Mouse (Mus musculus) gastrocnemius, adult 8-10 months (tissue): ENCODE results near the gene Zbtb44. TPM values are rescaled to one million over a fixed set of nuclear protein-coding genes. Genes with fewer than 3 reads are reported as not detected.
"Not testable (repeated sequence)": the region's sequence is repeated elsewhere in the genome, so short reads cannot be mapped to it uniquely, and the experiment has no call there.

Source experiments
- DNase-seq, 2 experiments: peaks; one replicate each; pipeline ENCODE4 v3.0.0; 2022; ENCODE audit warnings: low spot score in 2 of 2
- total RNA-seq, 4 experiments: library from RNA; stranded (reverse); gene quantifications; 2 replicates each; pipeline ENCODE4 v1.2.4; 2022

The Zbtb44 gene
- total RNA-seq, result 10 to 100 TPM; 69.6 to 95.4 (median 74.2) TPM

DNA sequence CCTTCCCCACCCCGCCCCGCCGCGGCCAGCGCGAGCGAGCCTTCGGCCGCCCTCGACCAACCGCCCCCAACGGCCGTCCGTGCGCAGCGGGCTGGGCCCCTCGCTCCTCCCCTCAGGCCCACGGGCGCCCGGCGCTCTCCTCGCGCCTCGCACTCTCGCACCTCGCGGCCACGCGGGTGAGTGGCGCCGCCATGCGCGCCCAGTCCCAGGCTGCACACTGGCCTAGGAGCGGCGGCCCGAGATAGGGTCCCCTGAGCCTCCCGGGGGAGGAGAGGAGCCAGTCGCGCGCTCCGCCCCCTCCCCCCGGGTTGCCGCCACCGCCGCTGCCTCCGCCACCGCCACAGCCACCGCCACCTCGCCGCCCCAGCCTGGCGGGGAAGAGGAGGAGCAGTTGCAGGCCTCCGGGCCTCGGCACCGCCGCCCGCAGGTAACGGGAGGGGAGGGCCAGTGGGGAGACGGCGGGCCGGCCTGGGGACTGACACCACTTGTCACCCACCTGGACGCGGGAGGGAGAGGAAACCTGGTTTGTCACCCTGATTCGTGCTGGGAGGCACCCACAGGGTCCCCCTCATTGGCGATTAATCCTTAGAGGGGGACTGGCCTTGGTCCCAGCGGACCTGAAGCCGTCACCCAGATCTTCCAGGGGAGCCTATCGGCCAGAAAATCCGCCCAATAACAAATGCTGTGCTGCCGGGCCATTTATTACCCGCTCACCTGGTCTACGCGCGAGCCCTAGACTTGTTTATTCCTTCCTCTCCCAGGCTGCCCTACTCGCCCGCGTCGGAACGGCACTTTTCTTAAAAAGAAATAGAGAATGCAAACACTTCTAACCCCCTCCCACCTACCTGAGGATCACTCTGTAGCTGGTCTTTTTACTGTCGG, at the start of gene Zbtb44:
Gene Zbtb44 (plus strand): TSS at position 113 of the 882 bp plus-strand sequence.
- peak; percentile 62 to 65 for DNase-seq

DNA sequence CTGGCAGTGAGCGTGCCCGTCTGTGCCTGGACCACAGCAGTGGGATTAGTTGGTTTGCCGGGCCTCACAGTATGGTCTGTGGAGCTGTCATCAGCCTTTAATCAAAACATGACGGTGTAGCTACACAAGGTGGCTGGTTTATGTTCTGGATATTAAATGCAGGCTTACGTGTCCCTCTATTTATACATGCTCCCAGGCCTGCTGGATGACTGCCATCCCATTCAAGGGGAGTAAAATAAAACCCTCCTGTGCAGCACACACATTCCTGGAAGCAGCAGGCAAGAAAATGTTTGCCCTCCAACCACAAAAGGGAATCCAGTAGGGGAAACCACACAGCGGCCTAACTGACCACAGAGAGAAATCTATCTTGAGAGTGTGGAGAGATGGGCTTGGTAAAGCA, 44.7 kb upstream of the Zbtb44 start:
- DNase-seq, result no peak

- DNase-seq, result no peak
Measured at GRCm38 (mm10) chr9:30993106-30993505, 37.3 kb upstream of the Zbtb44 start.

DNA sequence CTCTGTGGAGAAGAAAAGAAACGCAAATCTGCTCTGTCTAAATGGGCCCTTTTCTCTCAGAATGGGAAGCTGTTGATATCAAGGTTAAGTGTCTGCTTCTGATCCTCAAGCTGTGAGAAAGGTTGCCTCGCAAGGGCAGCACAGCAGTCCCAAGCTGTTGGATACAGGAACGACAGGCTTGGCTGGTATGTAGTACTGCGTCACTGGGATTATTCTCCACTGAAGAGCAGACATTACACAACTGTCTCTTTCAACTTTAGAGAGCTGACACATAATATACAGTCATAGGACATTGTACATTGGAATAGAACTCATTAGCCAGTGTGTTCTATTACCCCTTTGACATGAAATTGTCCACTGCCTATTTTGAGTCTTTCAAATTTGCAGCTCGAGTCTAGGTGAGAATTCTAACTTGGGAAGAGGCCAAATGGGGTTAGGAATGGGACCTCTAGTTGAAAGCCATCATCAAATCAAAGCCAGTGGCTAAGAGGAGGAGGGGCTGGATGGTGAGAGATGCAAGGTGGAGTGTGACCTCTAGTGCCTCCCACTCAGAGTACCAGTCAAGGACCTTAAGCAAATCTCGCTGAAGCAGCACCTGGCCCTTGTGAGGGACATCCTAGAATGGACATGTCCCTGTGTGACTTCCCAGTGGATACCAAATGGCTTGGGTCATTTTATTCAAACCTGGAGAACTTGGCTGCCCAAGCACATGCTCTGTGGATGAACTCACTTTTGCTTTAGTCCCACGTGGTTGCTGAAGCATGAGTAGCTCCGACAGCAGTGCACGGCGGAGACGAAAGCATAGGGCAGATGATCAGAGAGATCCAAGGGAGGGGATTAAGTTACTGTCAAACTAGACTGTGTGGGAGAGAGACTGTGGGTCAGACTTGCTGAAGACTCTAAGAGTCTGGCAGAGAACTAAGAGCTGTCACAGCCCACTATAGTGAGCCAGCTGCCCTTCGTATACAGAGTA, 33.6 kb upstream of the Zbtb44 start:
- peak; percentile 20 to 25 for DNase-seq

DNA sequence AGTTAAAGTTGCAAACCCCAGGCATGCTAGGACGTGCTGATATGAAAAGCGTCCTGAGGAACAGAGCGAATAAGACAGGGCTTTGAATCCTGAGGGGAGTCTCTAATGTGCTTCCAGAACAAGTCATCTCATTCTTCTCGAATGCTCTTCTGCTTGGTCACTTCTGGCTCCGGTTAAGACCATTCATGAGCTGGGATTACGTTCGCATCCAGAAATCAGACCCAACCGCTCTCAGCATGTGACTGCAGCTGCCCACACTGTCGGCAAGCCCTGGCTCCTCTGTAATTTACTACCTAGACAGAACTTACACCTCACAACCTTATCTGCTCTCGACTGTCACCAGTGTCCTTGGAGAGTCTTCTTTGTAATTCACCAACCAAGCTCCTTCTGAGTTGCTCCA, 29.8 kb upstream of the Zbtb44 start:
- DNase-seq, result peak in 1 of 2 experiments; percentile 7

GRCm38 (mm10) chr9:31002528-31002927, 27.9 kb upstream of the Zbtb44 start:
- DNase-seq, result no peak

DNA sequence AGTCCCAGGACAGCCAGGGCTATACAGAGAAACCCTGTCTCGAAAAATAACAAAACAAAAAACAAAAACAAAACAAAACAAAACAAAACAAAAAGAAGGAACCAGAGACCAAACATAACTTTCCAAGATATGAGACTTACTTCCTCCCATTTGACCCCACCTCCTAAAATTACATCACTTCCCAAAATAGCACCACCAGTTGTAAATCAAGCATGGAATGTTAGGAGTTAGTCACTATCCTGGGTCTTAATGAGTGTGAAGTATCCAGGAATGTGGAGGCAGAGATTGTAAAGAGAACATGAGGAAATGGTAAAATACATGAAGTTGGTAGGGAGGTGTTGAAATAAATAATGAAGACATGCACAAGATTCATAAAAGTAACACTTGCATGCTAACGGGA, 21.1 kb upstream of the Zbtb44 start:
- no peak for DNase-seq

GRCm38 (mm10) chr9:31010040-31010439, 20.4 kb upstream of the Zbtb44 start:
- no peak for DNase-seq

GRCm38 (mm10) chr9:31010749-31011148, 19.7 kb upstream of the Zbtb44 start:
- no peak for DNase-seq

- no peak for DNase-seq
Measured at GRCm38 (mm10) chr9:31011533-31011932, 18.9 kb upstream of the Zbtb44 start.

DNA sequence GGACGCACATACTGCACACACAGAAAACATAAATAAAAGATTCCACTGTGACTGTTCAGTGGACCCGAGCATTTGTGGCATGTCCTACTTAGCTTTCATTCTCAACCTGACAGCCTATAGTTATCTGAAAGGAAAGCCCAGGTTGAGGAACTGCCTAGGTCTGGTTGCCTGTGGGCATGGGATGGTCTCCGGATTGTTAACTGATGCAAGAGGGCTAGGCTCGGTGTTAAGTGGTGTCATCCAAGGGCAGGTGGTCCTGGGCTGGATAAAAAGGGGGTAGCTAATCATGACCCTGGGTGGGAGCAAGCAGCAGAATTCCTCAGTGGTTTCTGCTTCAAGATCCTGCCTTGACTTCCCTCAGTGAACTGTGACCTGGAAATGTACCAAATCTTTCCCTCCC, 17.8 kb upstream of the Zbtb44 start:
- no peak for DNase-seq

GRCm38 (mm10) chr9:31013415-31013814, 17.0 kb upstream of the Zbtb44 start:
- no peak for DNase-seq

DNA sequence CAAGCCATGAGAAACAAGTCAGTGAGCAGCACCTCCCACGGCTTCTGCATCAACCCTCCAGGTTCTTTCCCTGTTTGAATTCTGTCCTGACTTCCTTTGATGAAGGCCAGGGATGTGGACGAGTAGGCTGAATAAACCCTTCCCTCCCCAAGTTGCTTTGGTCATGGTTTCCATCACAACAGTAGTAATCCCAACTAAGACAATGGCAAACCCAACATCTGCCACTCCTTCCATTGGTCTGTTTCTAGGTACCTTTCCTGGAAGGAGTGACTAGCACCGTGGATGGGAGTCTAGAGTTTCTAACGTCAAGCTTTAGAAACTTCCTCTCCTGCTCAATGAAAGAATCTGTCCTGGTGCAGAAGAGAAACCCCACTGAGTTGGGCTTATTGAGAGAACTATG, 12.8 kb upstream of the Zbtb44 start:
- no peak for DNase-seq

- no peak for DNase-seq
Measured at GRCm38 (mm10) chr9:31018158-31018557, 12.3 kb upstream of the Zbtb44 start.

- no peak for DNase-seq
Measured at GRCm38 (mm10) chr9:31018705-31019104, 11.7 kb upstream of the Zbtb44 start.

DNA sequence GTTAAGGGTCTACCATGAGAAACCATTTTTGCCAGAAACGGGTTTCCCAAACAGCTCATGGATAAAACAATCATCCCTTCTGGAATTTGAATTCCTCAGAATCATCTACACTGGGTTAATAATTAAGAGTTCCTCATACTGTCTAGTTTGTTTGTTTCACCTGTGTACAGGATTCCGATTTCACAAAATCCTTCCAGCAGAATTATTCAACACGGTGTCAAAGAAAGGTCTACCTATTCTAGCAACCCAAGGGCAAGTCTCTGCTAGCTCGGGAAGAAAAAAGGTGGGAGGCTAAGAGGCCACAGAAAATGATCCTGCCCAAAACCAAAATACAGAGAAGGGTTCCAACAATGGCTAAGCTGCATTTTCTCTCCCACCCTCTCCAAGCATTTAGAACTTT, 2.2 kb upstream of the Zbtb44 start:
- DNase-seq, result no peak

DNA sequence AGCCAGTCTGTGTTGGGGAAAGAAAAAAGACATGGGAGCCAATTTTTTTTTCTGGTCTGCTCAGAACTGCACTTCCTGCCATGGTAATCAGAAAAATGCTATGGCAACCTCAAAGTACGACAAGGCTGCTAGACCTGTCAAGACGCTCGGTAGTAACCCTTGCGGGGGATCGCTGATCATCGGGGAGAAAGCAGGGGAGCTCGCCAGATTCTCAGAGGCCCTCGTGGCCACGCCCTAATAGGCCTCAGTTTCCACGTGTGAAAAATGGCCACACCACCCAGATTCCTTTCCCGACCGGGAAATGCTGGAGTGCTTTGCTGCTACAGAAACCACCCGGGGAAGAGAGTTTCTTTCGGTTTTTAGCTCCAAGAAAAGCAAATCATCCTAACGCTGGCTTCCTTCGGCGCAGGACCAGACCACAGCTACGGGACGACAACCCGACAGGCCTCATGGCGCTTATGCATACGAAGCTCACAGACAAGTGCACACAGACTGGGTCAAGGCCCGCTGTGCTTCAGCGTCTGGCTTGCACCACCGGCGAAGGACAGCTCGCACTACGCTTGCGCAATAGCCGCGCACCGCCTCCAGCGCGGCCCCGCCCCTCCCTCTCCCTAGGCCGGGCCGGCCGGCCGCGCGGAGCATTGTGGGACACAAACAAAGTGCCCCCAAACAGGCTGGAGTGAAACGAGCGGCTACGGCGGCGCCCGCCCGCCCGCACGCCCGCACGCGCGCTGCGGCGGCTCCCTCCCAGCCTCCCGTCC, 513 bp upstream of the Zbtb44 start:
- peak; percentile 95 to 96 for DNase-seq

DNA sequence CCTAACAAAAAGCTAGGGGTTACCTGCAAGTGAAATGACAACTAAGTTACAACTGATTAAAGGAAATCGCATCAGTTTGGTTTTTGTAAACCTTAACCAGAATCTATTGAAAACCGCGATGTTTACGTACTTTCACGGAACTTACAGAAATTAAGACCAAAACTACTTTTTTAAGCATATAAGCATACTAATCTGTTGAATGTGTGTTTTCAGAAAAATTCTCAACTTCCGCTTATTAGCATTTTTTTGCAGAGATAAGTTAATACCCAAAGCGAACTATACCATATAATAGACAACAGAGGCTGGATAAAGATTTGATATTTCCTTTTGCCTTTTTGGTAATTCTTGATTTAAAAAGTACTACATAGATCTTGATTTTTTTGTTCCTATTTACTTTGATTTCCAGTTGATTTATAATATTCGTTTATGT, 985 bp downstream of the Zbtb44 start:
- no peak for DNase-seq

DNA sequence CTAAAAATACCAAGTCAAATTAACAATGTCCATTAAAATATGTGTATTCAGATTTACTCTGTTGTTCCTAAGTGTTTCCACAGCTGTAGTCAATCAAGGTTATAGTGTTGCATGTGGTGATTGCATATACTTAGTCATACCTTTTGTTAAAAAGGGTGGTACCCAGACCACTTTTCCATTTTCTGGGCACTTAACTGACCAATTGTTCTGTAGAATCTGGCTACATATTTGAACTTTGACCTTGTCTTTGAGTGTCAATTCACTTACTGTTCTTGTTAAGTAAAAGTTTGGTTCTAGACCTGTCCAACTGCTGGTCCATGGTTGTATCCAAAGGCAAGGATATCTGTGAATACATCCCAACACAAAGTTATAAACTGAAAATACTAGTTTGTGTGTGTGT, 2.1 kb downstream of the Zbtb44 start:
- no peak for DNase-seq

DNA sequence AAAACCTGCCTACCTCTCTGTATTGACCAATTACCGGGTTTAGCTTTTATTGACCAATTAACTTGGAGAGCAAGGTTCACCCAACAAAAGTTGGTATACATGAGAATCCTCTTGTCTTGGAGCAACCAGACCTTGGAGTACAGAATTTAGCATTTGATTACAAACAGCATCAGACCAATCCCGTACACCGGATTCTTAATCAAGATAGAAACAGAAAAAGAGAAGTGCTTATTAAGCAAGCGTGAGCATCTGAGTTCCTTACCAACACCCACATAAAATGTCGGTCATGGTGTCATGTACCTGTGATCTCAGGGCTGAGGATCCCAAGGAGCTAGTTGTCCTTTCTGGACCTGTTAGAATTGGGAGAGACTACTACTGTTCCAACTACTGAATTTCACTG, 19.8 kb downstream of the Zbtb44 start:
- DNase-seq, result no peak

DNA sequence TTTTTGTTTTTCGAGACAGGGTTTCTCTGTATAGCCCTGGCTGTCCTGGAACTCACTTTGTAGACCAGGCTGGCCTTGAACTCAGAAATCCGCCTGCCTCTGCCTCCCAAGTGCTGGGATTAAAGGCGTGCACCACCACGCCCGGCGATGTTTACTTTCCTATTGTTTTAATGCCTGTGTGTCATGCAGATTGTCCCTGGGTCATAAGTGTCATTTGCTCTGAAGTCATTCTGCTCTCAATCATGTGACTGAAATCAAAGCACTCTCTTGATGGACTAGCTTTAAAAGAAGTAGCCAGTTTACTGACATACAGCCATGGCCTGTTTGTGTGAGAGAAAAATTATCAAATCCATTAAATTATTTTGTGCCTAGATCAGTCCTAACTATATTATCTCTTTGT, 21.1 kb downstream of the Zbtb44 start:
- DNase-seq, result not testable (repeated sequence)
